Mouse (Mus musculus) midbrain, postnatal 0 days (tissue): ENCODE results near the gene Entpd8. TPM values are rescaled to one million over a fixed set of nuclear protein-coding genes. Genes with fewer than 3 reads are reported as not detected.

Experiments used
- ATAC-seq: fragments of 200-750 bp; cut with Nextera tagmentation; 2 replicates; pipeline ENCODE4 v1.8.0; 2017; ENCODE audit warnings: moderate number of reproducible peaks, mild to moderate bottlenecking, moderate TSS enrichment, moderate library complexity; ENCODE audit not compliant: low FRiP score
- DNase-seq: peaks from one replicate; pipeline ENCODE4 v3.0.0-alpha.2; 2015; ENCODE audit warnings: low spot score
- H3K27ac ChIP-seq: fragments of 300-500 bp; sonication (generic); 2 replicates; pipeline ENCODE4 v1.5.1; 2014; ENCODE audit warnings: low read depth, mild to moderate bottlenecking, low read length, mixed read lengths
- H3K27me3 ChIP-seq: fragments of 300-500 bp; sonication (generic); 2 replicates; pipeline ENCODE4 v1.6.1; 2014; ENCODE audit warnings: low read length, control low read depth, mixed read lengths; ENCODE audit not compliant: insufficient read depth
- H3K36me3 ChIP-seq: fragments of 300-500 bp; sonication (generic); 2 replicates; pipeline ENCODE4 v1.6.1; 2014; ENCODE audit warnings: low read length, control low read depth, mixed read lengths; ENCODE audit not compliant: insufficient read depth
- H3K4me1 ChIP-seq: fragments of 300-500 bp; sonication (generic); 2 replicates; pipeline ENCODE4 v1.6.1; 2014; ENCODE audit warnings: mild to moderate bottlenecking, control low read depth, antibody characterized with exemption, low read length, mixed read lengths; ENCODE audit not compliant: insufficient read depth
- H3K4me2 ChIP-seq: fragments of 300-500 bp; sonication (generic); 2 replicates; pipeline ENCODE4 v1.6.1; 2014; ENCODE audit warnings: low read depth, mild to moderate bottlenecking, low read length, mixed read lengths; ENCODE audit not compliant: poor library complexity, severe bottlenecking
- H3K4me3 ChIP-seq: fragments of 300-500 bp; sonication (generic); 2 replicates; pipeline ENCODE4 v1.5.1; 2014; ENCODE audit warnings: low read depth, mild to moderate bottlenecking, low read length, moderate library complexity
- H3K9ac ChIP-seq: fragments of 300-500 bp; sonication (generic); replicated peaks from 2 replicates; pipeline ENCODE4 v1.6.1; 2014; ENCODE audit warnings: mild to moderate bottlenecking, low read length, moderate library complexity, mixed read lengths; ENCODE audit not compliant: poor library complexity, severe bottlenecking
- H3K9me3 ChIP-seq: fragments of 300-500 bp; sonication (generic); 2 replicates; pipeline ENCODE4 v1.6.1; 2016; ENCODE audit warnings: low read length, control low read depth
- CTCF ChIP-seq: IDR thresholded peaks from 2 replicates; pipeline ENCODE4 v1.5.1; 2016; ENCODE audit warnings: antibody characterized with exemption, mild to moderate bottlenecking
- WGBS: fragments of 180-500 bp; shearing (Covaris S2); extraction: QIAGEN DNeasy Blood & Tissue Kit; methylation state at CpG from one replicate; pipeline ENCODE4 v1.1.7; 2014; 5-methylcytosine and 5-hydroxymethylcytosine counted together
- polyA plus RNA-seq: library from polyadenylated mRNA; unstranded; fragments of >200 nt; fragmentation: Nextera tagmentation; extraction: Ambion mirVana; gene quantifications from 2 replicates; pipeline ENCODE4 v1.2.1, GENCODE M21; 2015
- total RNA-seq: library from RNA; depleted of rRNA; stranded (reverse); fragments of >200 nt; gene quantifications from 2 replicates; pipeline ENCODE4 v1.2.3, GENCODE M21; 2014

Gene Entpd8
- total and polyA plus RNA-seq, 2 experiments from 2014 or later = not detected

DNA sequence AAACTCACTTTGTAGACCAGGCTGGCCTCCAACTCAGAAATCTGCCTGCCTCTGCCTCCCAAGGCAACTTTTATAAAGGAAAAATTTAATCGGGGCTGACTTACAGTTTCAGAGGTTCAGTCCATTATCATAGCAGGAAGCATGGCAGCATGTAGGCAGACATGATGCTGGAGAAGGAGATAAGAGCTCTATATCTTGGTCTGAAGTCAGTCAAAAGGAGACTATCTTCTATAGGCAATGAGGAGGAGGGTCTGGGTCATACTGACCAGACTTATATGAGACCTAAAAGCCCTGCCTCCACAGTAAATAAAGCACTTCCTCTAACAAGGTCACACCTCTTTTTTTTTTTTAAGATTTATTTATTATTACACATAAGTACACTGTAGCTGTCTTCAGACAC lies 15.8 kb upstream of the Entpd8 start:
- no peaks in the 10 kb centered on the region for H3K4me1 ChIP-seq
- no peak for DNase-seq
- 97% methylated on average over 1 of the region's 1 CpGs for WGBS
- no peak overlapping the region for H3K27ac ChIP-seq
- H3K9me3 ChIP-seq = no peaks in the 10 kb centered on the region
- no peak overlapping the region for H3K4me2 ChIP-seq
- no peak overlapping the region for H3K4me3 ChIP-seq
- no peaks in the 10 kb centered on the region for H3K27me3 ChIP-seq
- ATAC-seq = no peak
- TF ChIP-seq CTCF = no peak
- H3K9ac ChIP-seq = no peak overlapping the region
- peaks cover 32% of the 10 kb centered on the region for H3K36me3 ChIP-seq

DNA sequence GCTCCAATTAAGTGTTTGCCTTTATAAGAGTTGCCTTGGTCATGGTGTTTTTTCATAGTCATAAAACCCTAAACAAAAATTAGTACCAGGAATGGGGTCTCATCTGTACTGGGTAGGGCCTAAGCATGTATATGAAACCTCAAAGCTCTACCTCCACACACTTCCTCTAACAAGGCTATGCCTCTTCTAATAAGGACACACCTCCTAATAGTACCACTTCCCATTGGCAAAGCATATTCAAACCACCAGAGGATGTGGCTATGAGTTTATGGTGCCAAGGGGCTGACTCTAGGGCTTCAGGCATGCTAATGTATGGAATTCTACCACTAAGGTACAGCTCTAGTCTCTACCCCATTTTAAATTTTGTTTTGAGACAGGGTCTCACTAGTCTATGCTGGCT lies 14.6 kb upstream of the Entpd8 start:
- Histone ChIP-seq H3K4me3 (no peak overlapping the region), H3K27ac (no peak overlapping the region), H3K4me1 (no peaks in the 10 kb centered on the region), H3K9me3 (no peaks in the 10 kb centered on the region), H3K4me2 (no peak overlapping the region), H3K27me3 (no peaks in the 10 kb centered on the region), H3K9ac (no peak overlapping the region), H3K36me3 (peaks cover 19% of the 10 kb centered on the region)
- DNase-seq = no peak
- no peak for ATAC-seq
- no peak for TF ChIP-seq CTCF

DNA sequence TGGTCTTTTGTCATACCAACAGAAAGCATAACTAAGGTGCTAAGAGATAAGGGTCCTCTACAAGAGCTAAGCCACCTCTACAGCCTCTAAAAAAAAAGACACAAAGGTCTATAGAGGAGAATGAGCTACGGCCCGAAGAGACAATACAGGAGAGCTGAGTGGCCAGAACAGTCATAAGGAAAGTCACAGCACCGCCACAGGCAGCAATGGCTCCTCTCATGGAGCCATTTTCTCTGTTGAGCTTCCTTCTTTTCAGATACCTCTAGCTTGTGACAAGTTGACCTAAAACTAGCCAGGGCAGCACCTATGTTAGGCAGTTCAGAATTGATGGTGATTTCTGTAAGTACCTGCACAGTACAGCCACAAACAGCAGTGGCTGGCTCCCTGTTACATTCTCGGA lies 13.6 kb upstream of the Entpd8 start:
- no peaks in the 10 kb centered on the region for H3K27me3 ChIP-seq
- H3K36me3 ChIP-seq = peaks cover 11% of the 10 kb centered on the region
- ATAC-seq (no peak), DNase-seq (no peak)
- no peak overlapping the region for H3K9ac ChIP-seq
- H3K4me3 ChIP-seq = no peak overlapping the region
- H3K4me2 ChIP-seq = no peak overlapping the region
- H3K27ac ChIP-seq = no peak overlapping the region
- WGBS = 84% methylated on average over 4 of the region's 4 CpGs
- TF ChIP-seq CTCF = no peak
- no peaks in the 10 kb centered on the region for H3K4me1 ChIP-seq
- H3K9me3 ChIP-seq = no peaks in the 10 kb centered on the region

DNA sequence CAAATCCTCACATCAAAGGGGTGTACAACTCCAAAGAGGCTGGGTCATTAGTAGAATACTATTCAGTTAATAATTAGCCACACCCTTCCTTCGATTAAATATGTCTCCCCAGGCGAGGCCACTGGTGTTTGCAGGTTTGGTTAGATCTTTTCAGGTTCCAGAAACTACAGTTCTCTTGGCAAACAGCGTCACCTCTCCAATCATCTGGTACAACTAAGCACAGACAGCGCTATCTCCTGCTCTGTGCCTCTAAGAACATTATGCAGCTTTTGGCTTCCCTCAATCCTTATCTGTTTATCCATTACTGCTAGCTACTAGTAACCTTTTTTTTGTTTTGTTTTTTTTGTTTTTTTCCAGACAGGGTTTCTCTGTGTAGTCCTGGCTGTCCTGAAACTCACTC lies 10.6 kb upstream of the Entpd8 start:
- Histone ChIP-seq H3K9ac (no peak overlapping the region), H3K27me3 (no peaks in the 10 kb centered on the region), H3K4me2 (no peak overlapping the region), H3K9me3 (no peaks in the 10 kb centered on the region), H3K4me3 (no peak overlapping the region), H3K36me3 (no peaks in the 10 kb centered on the region), H3K27ac (no peak overlapping the region), H3K4me1 (no peaks in the 10 kb centered on the region)
- DNase-seq (no peak), ATAC-seq (no peak)
- 75% methylated on average over 4 of the region's 4 CpGs for WGBS
- no peak for TF ChIP-seq CTCF

DNA sequence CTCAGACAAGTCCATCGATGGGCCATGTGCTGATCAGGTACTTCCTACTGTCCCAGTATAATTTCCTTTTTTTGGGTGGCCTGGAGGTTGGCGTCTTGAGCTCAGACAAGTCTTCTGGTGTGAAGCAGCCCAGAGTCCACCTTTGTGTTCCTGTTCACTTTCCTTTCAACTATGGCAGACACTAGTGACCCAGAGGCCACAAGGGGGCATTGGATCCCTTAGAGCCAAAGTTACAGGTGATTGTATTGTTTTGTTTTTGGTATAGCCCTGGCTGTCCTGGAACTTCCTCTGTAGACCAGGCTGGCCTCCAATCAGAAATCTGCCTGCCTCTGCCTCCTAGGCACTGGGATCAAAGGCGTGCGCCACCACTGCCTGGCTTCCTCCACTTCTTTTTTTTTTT lies 7.7 kb upstream of the Entpd8 start:
- 91% methylated on average over 4 of the region's 4 CpGs for WGBS

DNA sequence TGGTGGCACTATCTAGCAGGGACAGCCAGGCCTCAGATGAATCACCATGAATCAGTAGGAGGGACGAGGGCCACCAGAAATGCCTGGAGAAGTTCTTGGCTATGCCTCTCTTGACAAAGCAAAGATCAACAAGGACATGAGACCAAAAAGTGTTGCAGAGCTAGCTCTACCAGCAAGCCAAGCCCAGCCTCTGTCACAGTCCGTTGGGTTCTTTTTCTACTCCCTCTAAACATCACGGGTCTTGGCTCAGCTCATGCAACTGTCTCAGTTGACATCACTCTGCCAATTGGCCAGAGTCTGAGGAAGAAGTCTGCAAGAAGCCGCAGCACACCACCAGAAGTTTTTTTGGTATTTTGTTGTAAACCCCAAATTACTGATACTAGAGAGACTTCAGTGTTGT lies 4.6 kb upstream of the Entpd8 start:
- 64% methylated on average over 4 of the region's 4 CpGs for WGBS
- H3K9me3 ChIP-seq = no peaks in the 10 kb centered on the region
- H3K27ac ChIP-seq = no peak overlapping the region
- DNase-seq (no peak), ATAC-seq (no peak)
- H3K4me2 ChIP-seq = no peak overlapping the region
- no peak overlapping the region for H3K4me3 ChIP-seq
- H3K36me3 ChIP-seq = no peaks in the 10 kb centered on the region
- no peak for TF ChIP-seq CTCF
- H3K4me1 ChIP-seq = no peaks in the 10 kb centered on the region
- no peaks in the 10 kb centered on the region for H3K27me3 ChIP-seq
- no peak overlapping the region for H3K9ac ChIP-seq

More for the DNA sequence above, 7.7 kb upstream of the Entpd8 start:
- Histone ChIP-seq H3K4me1 (no peaks in the 10 kb centered on the region), H3K9me3 (no peaks in the 10 kb centered on the region), H3K27me3 (no peaks in the 10 kb centered on the region), H3K4me2 (no peak overlapping the region), H3K4me3 (no peak overlapping the region), H3K9ac (no peak overlapping the region), H3K36me3 (no peaks in the 10 kb centered on the region), H3K27ac (no peak overlapping the region)
- no peak for DNase-seq
- no peak for ATAC-seq
- no peak for TF ChIP-seq CTCF

DNA sequence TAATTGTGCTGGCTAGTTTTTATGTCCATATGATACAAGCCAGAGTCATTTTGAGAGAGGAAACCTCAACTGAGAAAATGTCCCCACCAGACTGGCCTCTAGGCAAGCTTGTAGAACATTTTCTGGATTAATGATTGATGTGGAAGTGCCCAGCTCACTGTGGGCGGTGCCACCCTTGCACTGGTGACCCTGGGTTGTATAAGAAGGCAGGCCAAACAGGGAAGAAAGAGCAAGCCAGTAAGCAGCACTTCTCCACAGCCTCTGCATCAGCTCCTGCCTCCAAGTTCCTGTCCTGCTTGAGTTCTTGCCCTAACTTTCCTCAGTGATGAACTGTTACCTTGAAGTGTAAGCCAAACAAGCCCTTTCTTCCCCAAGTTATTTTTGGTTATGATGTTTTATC lies 1.1 kb upstream of the Entpd8 start:
- no peak for DNase-seq
- Histone ChIP-seq H3K36me3 (no peaks in the 10 kb centered on the region), H3K27me3 (no peaks in the 10 kb centered on the region), H3K27ac (no peak overlapping the region), H3K9me3 (no peaks in the 10 kb centered on the region), H3K9ac (no peak overlapping the region), H3K4me2 (no peak overlapping the region), H3K4me3 (no peak overlapping the region), H3K4me1 (no peaks in the 10 kb centered on the region)
- ATAC-seq = no peak
- no peak for TF ChIP-seq CTCF
- WGBS = 81% methylated on average over 1 of the region's 1 CpGs
